Mouse (Mus musculus) ES-E14 (cell line): Measurements from ENCODE around the gene Tkt.

Source experiments
- CHD2 ChIP-seq: IDR thresholded peaks from 2 replicates; pipeline ENCODE4 v1.6.1; 2014; ENCODE audit warnings: mild to moderate bottlenecking, low read depth, low read length, inconsistent platforms
- HCFC1 ChIP-seq: IDR thresholded peaks from 2 replicates; pipeline ENCODE4 v1.6.1; 2012; ENCODE audit warnings: low read length, inconsistent platforms, borderline replicate concordance; ENCODE audit not compliant: insufficient read depth
- MAFK ChIP-seq: IDR thresholded peaks from 2 replicates; pipeline ENCODE4 v1.6.1; 2014; ENCODE audit warnings: mild to moderate bottlenecking, low read depth, low read length, inconsistent platforms; ENCODE audit not compliant: insufficient read depth
- ZC3H11A ChIP-seq: IDR thresholded peaks from 2 replicates; pipeline ENCODE4 v1.6.1; 2012; ENCODE audit warnings: low read depth, mild to moderate bottlenecking, inconsistent platforms, low read length, borderline replicate concordance
- ZNF384 ChIP-seq: IDR thresholded peaks from 2 replicates; pipeline ENCODE4 v1.6.1; 2012; ENCODE audit warnings: low read depth, low read length, inconsistent platforms

GRCm38 (mm10) chr14:30550232-30551070 is 2.3 kb downstream of the Tkt start:
- TF ChIP-seq ZNF384 (no peak), ZC3H11A (no peak), HCFC1 (no peak), CHD2 (no peak), MAFK (no peak)
